Mouse (Mus musculus): Measurements from ENCODE around the gene Cavin3.

DNA sequence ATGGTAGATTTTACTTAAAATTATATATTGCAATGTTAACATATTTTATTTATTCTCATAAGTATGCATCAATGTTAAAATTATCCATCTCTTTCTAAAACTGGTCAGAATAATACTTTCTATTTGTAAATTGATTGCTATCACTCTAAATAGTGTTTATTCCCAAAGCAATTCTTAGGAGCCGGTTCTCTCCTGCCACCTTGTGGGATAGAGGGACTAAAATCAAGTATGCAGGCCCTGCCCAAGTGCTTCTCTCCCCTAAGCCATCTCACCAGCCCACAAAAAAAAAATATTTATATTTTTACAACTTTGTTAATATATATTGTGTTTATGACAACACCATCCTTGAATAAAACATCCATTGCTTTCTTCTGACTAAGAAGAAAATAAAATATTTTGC, 9.5 kb downstream of the Cavin3 start:
- no peak for TF ChIP-seq POLR2A (IDR thresholded peaks at IDR 0.05; ENCODE audit: low read depth, low read length)
- no peak for TF ChIP-seq CTCF (IDR thresholded peaks at IDR 0.05; ENCODE audit: borderline replicate concordance, insufficient read depth, low read length)

All from embryonic fibroblast, embryonic 13.5 days (primary cell).